Mouse (Mus musculus) left cerebral cortex, postnatal 14 days (tissue): ENCODE measurements around the gene Ankrd22. TPM values are rescaled to one million over a fixed set of nuclear protein-coding genes. Genes with fewer than 3 reads are reported as not detected.

Experiments
- DNase-seq, 2 experiments: peaks; one replicate each; pipeline ENCODE4 v3.0.0; 2021 to 2022; ENCODE audit warnings: low spot score in 2 of 2, mixed read lengths in 1 of 2
- intact Hi-C: fragments of 180-260 bp; cut with DNase I; formaldehyde crosslinking; loops from one replicate; pipeline ENCODE4 v1.15.1; 2025
- total RNA-seq, 2 experiments: library from RNA; stranded (reverse); gene quantifications; 2 replicates each; pipeline ENCODE4 v1.2.3; 2021

Ankrd22 gene
- total RNA-seq, 2 experiments from 2014 or later: 0.42 TPM; not detected in 1

DNA sequence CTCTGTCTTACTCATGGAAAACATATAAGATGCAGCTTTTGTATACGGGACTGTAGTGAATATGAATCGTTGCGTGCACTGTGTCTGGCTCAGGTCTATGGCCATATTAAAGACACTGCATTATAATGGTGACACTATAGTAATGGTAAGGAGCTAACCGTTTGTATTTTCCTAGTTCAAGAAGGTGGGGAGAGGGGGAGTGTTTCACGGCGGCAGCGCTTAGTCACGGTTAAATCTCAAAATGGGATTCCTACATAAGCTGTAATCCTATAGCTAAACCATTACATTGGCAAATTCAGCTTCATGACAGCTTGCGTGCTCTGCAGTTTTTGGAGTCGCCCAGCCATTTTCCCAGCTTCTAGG is 25.8 kb upstream of the Ankrd22 start:
- intact Hi-C loops: loop anchor here (5.0 kb wide), 1 partner anchor 41 kb away; no protein-coding TSS in a partner anchor
- peak in 1 of 2 experiments; percentile 47 for DNase-seq

DNA sequence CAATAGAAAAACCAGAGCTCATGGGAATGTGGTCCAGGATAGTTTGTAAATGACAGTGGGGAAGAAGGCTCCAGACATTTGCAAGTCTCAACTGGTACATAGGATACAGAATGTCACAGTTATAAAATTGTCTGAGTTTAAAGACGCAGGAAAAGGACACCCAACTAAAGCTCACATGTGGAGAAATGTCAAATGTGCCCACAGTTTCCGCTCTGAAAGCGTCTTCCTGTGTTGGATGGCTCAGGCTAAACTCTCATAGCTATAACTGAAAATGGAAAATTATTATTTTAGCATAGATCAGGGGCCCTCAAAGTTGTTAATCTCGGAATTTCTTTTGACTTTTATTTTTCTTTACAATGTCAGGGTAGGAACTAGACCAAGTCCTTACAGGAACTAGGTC is 21.0 kb upstream of the Ankrd22 start:
- intact Hi-C loops: no loop called here
- no peak for DNase-seq

DNA sequence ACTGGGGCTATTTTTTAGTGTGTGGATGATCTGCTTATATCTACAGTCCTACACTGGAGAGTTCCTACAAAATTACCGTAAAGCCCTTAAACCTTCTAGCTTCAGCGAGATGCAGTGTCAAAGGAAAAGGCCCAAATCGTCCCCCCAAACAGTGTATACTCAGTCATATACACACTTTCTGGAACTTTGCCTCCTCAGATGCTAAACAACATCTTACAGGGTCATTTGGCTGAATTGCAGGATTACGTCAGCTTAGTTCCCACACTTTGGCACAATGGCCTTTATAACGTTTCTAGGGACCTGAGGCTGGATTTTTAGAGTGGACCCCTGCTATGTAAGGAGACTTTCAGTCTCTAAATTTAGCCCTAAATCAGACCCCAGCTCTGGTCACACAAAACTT is 16.6 kb upstream of the Ankrd22 start:
- DNase-seq: no peak
- intact Hi-C loops: no loop called here

DNA sequence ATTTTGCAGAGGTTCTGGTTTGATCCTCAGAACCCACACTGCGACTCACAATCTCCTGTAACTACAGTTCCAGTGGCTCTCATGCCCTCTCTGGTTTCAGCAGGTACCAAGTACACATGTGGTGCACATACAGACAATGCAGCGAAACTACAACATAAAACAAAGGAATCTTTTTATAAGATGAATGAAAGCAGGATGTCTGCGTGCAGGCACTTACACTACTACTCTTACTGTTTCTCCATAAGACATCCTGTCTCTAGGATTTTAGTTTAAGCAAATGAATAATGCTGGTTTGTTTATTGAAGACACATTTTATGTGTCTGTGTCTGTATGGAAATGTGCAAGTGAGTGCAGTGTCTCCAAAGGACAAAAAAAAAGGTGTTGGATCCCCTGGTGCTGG is 15.4 kb upstream of the Ankrd22 start:
- intact Hi-C loops: no loop called here
- DNase-seq: no peak

DNA sequence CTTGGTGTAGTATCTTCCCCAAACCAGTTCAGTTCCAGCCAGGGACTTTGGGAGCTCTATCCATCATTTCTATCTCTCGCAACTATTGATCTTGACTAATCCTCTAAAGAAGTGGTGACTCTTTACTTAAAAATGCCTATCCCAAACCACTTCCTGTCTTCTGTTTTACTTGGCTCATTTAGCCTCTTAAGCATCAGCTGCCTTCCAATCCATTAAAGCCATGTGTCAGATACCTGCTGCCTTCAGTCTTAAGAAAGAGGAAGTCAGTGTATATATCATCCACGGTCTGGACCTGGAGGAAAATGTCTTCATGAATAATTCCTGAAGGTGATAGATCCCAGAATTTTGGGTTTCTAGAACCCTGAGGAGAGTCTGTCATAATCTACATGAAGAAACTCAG is 14.5 kb upstream of the Ankrd22 start:
- intact Hi-C loops: no loop called here
- no peak for DNase-seq

DNA sequence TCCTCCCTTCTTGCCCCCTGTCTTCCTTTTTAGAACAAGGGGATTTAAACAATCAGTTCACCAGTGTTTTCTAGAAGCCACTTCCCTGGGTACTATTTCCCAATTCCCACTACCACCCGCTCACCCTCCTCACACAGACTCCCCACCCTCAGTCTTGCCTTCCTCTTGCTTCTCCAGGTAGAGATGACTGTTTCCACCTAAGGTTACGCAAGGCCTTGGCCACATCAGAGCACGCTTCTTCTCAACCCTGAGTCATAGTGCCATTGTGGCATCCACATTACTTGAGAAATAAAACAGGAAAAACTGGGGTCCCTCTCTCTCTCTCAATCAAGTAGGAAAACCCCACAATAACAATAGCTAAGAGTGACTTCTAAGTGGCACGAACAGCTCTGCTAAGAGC is 13.3 kb upstream of the Ankrd22 start:
- intact Hi-C loops: no loop called here
- DNase-seq: no peak

DNA sequence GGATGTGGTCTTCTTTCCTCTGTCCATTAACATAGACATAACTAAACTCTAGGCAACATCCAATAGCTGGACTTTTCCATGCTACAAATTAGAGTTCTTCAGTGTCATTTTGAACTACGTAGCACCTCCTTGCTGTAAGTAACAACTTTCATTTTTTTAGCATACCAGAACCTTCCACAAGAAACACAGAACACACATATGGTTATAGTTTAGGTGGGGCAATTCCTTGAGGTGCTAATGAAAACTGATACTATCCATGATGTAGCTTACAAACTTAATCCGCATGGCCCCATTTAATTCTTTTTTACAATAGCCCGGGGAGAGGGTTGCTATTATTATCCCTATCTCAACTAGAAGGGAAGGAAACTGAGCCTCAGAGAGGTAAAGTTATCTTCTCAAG is 8.2 kb upstream of the Ankrd22 start:
- no peak for DNase-seq
- intact Hi-C loops: no loop called here

DNA sequence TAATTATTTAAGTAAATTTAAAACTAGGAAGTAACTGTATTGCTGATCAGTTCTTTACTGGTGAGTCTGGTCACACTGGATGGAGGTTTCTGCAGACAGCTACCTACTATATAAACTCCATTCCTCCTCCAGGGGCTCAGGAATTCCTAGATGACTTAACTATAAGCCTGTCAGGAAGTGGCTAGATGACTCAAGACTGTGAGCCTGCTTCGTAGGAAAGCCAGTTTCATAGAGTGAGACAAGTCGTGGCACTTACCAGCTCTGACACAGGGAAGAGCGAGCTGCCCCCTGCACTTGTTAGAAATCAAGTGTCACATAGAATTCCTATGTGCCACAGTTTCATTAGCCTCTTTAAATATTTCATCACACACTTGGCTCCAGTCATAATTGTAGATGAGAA is 5.3 kb upstream of the Ankrd22 start:
- no peak for DNase-seq
- intact Hi-C loops: no loop called here

DNA sequence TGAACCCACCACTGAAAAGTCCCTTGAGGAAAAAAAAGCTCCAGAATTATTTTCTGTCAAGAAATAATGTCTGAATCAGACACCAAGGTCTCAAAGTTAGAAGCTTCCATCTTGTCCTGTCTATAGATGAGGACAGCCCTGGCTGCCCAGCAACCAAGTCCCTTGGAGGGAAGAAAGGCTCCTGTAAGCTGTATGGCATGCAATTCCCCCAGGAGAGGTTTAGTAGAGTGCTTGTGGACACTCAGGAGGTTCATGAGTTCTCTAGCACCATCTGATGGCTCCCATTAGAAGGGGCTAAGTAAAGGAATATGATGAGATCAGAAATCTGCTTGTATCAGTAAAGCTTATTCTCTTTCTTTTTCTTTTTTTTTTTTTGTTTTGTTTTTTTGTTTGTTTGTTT is 3.3 kb upstream of the Ankrd22 start:
- intact Hi-C loops: no loop called here
- no peak for DNase-seq

DNA sequence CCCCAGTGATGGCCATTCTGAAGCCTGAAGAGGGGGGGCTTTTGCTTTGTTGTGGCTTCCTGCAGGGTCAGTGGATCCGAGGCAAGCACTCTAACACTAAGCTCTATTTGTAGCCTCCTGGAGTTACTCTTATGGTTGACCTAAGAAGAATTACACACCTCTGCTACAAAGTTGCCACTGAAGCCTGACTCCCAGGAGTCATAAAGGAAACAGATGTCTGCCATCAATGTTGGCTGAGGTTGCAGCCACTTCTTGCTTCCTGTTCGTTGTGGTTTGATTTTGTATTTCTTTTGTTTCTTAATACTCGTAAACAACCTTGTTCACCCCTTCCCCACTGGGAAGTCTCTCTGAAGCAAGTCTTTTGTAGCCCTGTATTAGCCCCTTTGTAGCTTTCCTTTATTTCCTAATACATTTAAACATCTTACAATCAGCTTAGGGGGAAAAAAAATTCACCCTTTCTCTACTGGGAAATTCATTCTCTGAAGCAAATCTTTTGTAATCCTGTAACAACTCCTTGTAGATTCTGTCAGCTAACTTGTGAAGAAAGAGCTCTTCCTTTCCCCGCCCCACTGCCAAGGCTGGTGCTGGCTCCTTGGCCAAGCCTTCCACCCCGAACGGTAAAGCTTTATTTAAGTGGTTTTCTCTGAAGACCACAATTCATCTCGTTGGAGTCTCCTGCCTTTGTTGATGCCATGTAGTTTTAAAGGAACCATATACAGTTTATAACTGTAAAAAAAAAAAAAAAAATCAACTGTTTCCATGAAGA is 2.2 kb upstream of the Ankrd22 start:
- intact Hi-C loops: no loop called here
- no peak for DNase-seq

DNA sequence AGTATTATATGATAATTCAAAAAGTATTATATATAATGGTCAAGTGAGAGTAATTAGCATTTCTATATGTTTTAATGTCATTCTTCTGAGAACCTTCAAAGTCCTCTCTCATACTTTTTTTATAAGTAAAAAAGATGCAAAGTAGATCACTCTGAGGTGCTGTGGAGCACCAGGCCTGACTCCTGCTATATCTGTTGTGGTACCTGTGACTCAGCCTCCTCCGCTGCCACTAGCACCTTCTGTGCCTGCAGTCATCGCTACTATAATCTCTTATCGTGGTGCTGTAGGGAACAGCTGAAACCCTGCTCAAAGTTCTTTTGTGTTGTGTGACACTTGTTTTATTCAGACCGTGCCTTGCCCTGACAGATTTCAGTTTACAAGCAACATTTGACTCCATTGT is 533 bp upstream of the Ankrd22 start:
- intact Hi-C loops: no loop called here
- DNase-seq: no peak

DNA sequence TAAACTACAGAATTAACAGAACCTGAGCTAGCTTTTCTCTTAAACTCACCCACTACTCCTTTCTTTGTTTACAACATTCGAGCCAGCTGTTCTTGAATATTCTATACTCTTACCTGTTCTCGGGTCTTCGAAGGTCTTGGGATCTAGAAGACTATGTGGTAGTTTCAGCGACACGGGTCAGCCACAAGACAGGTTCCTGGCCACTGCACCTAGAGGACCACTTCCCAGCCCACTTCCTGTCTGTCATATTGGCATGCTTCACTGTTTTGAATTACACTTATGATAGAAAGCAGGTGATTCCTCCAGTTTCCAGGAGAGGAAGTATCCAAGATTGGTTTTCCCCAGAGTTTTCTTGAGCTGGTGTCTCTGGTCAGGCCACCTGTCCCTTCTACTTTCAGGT is 3.2 kb downstream of the Ankrd22 start:
- intact Hi-C loops: no loop called here

DNA sequence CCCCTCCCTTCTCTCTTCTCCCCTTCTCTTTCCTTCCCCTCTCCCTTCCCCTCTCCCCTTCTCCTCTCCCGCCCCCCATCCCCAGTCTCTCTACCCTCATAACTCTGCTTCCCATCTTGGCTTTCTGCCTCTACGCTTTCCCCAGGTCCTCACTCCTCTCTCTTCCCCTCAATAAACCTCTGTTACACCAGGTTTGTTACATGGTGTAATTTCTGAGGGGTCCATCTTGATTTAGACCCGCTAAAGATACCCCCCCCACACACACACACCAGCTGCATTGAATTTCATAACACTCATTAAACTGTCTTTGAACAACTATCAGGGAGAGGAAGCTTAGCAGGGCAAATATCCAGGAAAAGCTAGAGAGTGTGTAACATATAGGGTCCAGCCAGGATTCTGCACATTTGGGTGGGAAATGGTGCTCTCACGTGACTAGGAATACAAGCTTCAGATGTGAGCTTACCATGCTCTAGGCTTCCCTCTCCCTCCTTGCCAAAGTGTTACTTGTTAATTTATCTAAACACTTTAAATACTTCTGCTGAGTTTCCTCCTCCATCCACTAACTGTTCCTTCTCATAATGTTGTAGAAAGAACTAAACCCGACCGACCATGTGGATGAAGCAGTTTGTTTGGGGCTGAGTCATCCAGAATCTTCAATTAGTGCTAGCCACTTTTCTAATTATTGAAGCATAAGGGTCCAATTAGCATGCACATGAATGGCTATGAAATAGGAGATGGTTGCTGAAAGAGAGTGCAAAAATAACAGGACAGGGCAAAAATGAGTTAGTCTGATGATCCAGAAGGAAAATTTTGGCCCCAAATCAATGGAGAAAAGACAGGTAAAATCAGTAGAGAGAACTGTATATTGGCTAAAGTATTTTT is 12.3 kb downstream of the Ankrd22 start:
- no peak for DNase-seq
- intact Hi-C loops: loop anchor here (10.0 kb wide), 1 partner anchor 91 kb away; no protein-coding TSS in a partner anchor

More for the DNA sequence above, 3.2 kb downstream of the Ankrd22 start:
- DNase-seq: no peak

DNA sequence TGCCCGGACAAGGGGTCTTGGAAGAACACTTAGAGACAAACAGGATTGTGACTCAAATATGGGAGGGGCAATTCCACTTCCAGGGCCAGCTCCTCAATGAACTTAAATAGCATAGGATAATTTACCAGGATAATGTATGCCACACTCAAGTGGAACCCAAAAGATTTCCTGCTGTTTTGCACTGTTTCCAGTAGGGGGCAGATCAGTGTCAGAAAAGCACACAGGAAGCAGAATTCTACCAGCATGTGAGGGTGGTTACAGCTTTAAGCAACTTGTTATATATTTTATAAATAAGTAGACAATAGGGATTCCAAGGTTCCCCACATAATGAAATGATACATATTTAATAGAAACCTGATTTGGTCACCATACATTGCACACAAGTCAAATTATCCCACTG is 13.9 kb downstream of the Ankrd22 start:
- intact Hi-C loops: loop anchor here (10.0 kb wide), 1 partner anchor 93 kb away; no protein-coding TSS in a partner anchor
- DNase-seq: peak; percentile 12 to 23

DNA sequence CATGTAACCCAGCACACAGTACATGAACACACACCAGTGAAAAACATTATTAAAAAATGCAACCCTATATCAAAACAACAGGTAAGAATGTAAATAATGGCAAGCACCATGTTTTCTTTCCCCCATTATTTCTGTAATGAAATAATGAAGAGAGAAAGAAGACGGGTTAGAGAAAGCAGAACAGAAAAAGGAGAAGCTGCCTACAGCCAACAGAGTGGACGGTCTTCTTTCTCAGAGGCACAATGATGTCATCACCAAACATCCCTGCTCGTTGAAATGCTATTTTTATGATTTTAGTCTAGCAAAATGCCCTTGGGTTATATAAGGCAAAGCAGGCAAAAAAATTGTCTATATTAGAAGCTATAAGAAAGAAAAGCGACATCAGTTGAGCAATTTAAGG is 17.4 kb downstream of the Ankrd22 start:
- intact Hi-C loops: no loop called here
- no peak for DNase-seq

DNA sequence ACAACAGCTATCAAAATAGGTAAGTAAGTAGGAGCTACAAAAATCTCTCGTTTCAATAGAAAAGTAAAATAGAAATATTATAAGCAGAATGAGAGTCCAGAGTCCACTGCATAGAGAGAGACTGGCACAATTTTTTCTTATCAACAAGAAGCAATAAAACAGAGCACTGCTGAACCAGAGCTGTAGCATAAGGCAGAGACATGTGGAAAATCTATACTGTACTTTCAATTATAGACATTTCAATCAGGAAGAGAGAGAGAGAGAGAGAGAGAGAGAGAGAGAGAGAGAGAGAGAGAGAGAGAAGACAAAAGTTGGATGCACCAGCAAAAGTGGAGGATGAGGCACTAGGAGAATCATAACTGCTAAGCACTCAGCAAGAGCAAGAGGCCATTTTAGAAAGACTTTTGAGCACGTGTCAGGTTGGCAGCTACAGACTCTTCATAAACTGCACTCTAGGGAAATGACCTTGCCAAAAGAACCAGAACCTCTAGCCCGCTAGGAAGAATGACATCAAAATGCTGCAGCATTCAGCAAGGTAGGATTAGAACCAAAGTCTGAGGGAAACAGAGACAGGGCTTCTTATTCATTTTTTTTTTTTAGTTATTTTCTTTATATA is 26.3 kb downstream of the Ankrd22 start:
- DNase-seq: no peak
- intact Hi-C loops: no loop called here

DNA sequence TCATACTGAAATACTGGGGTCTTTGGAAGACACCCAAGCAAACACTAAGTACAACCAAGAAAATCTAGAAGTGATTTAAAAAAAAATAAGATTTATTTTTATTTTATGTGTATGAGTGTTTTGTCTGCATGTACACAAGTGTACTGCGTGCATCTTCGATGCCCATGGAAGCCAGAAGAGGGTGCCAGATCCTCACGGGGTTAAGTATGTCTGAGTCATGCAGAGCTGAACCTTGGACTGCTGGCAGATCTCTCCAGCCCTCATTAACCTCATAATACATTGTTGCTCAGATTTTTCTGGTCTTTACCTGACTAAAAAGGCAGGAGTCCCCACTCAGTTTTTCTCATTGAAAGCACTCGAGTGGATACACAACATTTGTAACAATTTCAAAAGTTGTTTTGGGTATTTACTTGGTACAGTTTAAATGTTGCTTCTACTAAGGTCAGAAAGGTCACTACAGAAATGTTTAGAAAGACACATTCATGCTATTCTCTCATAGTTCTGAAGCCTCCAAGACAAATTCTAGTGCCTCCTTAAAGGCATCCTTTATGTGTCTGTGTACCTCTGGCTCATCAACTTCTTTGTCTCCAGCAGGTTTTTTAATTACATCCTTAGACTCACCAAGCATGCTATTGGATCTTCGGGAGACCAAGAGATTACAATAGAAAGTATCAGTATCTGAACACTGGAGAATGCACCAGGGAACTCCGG is 27.0 kb downstream of the Ankrd22 start:
- DNase-seq: no peak

DNA sequence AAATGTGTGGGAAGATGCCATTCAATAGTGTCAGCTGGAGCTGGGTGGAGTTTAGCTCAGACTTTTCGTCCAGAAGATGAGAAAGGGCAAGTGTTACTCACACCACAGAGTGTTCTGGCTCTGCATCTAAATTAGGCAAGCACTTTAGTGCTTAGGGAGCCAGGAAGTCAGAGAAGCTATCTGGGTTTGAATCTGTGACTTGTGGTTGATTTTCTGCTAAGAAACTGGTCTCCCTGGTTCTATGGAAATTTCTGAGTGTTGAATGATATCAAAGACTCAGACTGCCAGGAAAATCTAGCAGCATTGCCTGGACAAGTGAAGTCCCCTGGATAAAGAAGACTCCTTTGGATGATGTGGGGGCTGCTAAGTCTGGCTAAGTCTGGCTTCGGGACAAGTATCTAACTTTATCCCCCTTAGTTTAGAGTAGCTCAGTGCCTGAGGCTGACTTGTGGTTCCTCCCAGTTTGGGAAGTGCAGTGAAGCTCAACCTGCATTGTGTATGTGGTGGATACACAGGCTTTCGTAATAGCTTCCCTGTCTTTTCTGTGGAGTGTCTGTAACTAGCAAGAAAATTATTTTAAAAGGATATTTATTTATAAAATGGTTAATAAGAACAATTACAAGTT is 45.6 kb downstream of the Ankrd22 start:
- intact Hi-C loops: no loop called here
- DNase-seq: no peak

More for the DNA sequence above, 27.0 kb downstream of the Ankrd22 start:
- intact Hi-C loops: no loop called here

DNA sequence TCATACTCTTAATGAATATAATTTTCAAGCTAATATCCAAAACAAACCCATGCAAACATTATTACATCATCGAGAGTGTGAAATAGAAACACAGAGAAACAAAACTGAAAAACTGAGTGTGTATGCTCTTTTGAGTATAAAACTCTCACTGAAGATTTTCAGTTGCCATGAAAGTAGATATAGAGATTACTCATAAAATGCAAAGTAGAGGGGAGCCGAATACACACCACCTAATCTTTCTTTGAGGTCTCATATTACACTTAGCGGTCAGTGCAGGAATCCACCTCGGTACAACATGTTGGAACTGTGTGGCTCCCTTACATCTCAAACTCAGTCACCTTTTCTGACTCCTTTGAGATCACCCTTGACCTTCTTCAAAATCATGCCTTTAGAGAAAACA is 46.2 kb downstream of the Ankrd22 start:
- DNase-seq: no peak
- intact Hi-C loops: no loop called here
